11 mouse cellular contexts compared by ENCODE assay signal in the genomic region with DNA sequence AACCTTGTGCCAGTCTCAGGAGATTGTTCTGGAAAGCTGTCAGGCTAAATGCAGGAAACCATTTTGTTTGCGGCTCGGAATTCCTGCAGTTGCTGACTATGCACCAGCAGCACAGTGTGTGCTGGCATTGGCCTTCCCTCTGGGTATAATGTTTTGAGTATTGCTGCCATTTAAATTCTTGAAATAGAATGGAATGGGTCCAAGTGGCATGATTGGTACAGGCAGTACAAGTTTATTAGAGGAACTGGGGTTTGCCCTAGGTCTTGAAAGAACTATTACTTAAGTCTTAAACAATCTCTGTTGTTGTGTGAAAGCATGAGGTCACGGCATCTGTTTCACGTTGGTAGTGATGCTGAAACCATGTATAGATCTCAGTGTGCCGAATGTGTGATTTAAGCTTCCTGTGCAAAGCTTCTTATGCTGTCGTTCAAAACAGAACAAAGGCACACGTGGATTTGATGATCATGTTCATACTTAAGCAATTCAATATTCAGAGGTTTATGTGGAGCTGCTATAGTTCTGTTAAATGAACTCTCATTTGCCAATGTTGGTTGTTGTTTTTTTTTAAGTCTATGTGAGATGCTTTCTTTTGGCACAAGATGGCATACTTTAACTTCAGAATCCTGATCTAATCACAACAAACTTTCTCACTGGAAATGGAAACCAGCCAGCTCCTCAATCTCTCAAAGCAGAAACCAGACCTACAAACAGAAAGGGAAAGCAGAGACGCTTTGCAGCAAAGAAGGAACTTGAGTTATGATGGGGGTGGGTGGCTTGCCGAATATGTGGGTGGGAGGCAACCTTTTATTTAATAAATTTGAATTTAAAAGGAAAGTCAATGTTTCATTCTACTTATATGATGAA.
DNase-seq lines count a peak whose midpoint lies in the region; ATAC-seq and TF ChIP-seq lines count a peak whose summit lies in the region.
"Had no signal": no experiment of that assay in that cellular context is flagged by ENCODE, and none has a peak within 500 bp of the region (broad histone marks: within the 10 kb centered on the region; RNA-seq: fewer than 3 reads in every experiment).

No protein-coding gene starts in this region.

- DNase-seq in heart, adult 11 months, result peak; percentile 86
- peak; percentile 10 to 30 for DNase-seq in right cerebral cortex, adult 2 months (ENCODE audit: low spot score in 2 of 2)
- DNase-seq in right cerebral cortex, postnatal 14 days, result no peak
- DNase-seq in heart, postnatal 4 days, result peak; percentile 6
- DNase-seq in urinary bladder, postnatal 14 days (ENCODE audit: low spot score), result no peak
- no peak for DNase-seq in kidney, adult 18-20 months

- no peak overlapping the region for H3K4me2 ChIP-seq in heart, embryonic 12.5 days
- H3K4me2 ChIP-seq in intestine, postnatal 0 days (replicated peaks; ENCODE audit: low read depth), result no peak overlapping the region
- H3K4me2 ChIP-seq: neural tube, embryonic 12.5 days; stomach, embryonic 15.5 days had no signal

- H3K27ac ChIP-seq in heart, embryonic 12.5 days (ENCODE audit: poor library complexity, severe bottlenecking), result no peak overlapping the region
- no peak overlapping the region for H3K27ac ChIP-seq in intestine, postnatal 0 days (ENCODE audit: low read depth, low read length)
- H3K27ac ChIP-seq: neural tube, embryonic 12.5 days; stomach, embryonic 15.5 days had no signal

- 67% methylated on average over 9 of the region's 9 CpGs for WGBS in heart, embryonic 12.5 days
- WGBS in intestine, postnatal 0 days, result 72% methylated on average over 9 of the region's 9 CpGs

- H3K9me3 ChIP-seq in heart, embryonic 12.5 days (replicated peaks), result no peaks in the 10 kb centered on the region
- no peaks in the 10 kb centered on the region for H3K9me3 ChIP-seq in intestine, postnatal 0 days (ENCODE audit: control insufficient read depth)
- H3K9me3 ChIP-seq: neural tube, embryonic 12.5 days; stomach, embryonic 15.5 days had no signal

- no peaks in the 10 kb centered on the region for H3K36me3 ChIP-seq in heart, embryonic 12.5 days
- H3K36me3 ChIP-seq in intestine, postnatal 0 days (ENCODE audit: control insufficient read depth, insufficient read depth), result no peaks in the 10 kb centered on the region
- H3K36me3 ChIP-seq: neural tube, embryonic 12.5 days; stomach, embryonic 15.5 days had no signal

- no peak for TF ChIP-seq CTCF in intestine, postnatal 0 days (IDR thresholded peaks at IDR 0.05; ENCODE audit: low read depth)

- H3K4me3 ChIP-seq in heart, embryonic 12.5 days, result no peak overlapping the region
- H3K4me3 ChIP-seq in intestine, postnatal 0 days (ENCODE audit: low read depth, low read length), result no peak overlapping the region
- H3K4me3 ChIP-seq: neural tube, embryonic 12.5 days; stomach, embryonic 15.5 days had no signal

- no peak overlapping the region for H3K9ac ChIP-seq in heart, embryonic 12.5 days
- no peak overlapping the region for H3K9ac ChIP-seq in intestine, postnatal 0 days (ENCODE audit: low read depth, low read length)
- H3K9ac ChIP-seq: neural tube, embryonic 12.5 days; stomach, embryonic 15.5 days had no signal

- H3K4me1 ChIP-seq in heart, embryonic 12.5 days (replicated peaks), result no peaks in the 10 kb centered on the region
- no peaks in the 10 kb centered on the region for H3K4me1 ChIP-seq in intestine, postnatal 0 days (replicated peaks; ENCODE audit: control insufficient read depth, insufficient read depth, low read length)
- H3K4me1 ChIP-seq: neural tube, embryonic 12.5 days; stomach, embryonic 15.5 days had no signal

- no peaks in the 10 kb centered on the region for H3K27me3 ChIP-seq in heart, embryonic 12.5 days (replicated peaks)
- H3K27me3 ChIP-seq in intestine, postnatal 0 days (replicated peaks; ENCODE audit: control insufficient read depth, insufficient read depth, low read length), result no peaks in the 10 kb centered on the region
- H3K27me3 ChIP-seq: neural tube, embryonic 12.5 days; stomach, embryonic 15.5 days had no signal

- ATAC-seq in heart, embryonic 12.5 days (ENCODE audit: insufficient number of reproducible peaks, low FRiP score), result no peak
- no peak for ATAC-seq in intestine, postnatal 0 days
- ATAC-seq: lung, postnatal 0 days had no signal

Comparison
In these comparisons a context has a peak if more than half of its experiments do, and no peak if none do; other contexts are left out.
1. DNase-seq: peak in heart, adult 11 months (single experiment), right cerebral cortex, adult 2 months (2 of 2) and heart, postnatal 4 days (single experiment); none in right cerebral cortex, postnatal 14 days (single experiment), urinary bladder, postnatal 14 days (single experiment) and kidney, adult 18-20 months (single experiment).